Mouse (Mus musculus): ENCODE results near the gene Pbxip1. TPM values are rescaled to one million over a fixed set of nuclear protein-coding genes. Genes with fewer than 3 reads are reported as not detected.
"Not testable (repeated sequence)": the region's sequence is repeated elsewhere in the genome, so short reads cannot be mapped to it uniquely, and the experiment has no call there.

The Pbxip1 gene
- polyA plus RNA-seq, 1 experiment from 2014 or later = 25.0 TPM

GRCm38 (mm10) chr3:89425141-89425525 lies 11.4 kb upstream of the Pbxip1 start:
- ATAC-seq = no peak
- H3K36me3 ChIP-seq (ENCODE audit: control insufficient read depth, insufficient read depth, low read length) = no peaks in the 10 kb centered on the region
- no peak overlapping the region for H3K27ac ChIP-seq (ENCODE audit: low read depth, low read length)
- no peaks in the 10 kb centered on the region for H3K27me3 ChIP-seq (replicated peaks; ENCODE audit: control insufficient read depth, insufficient read depth, low read length)
- WGBS = 85% methylated on average over 5 of the region's 5 CpGs
- H3K4me1 ChIP-seq (ENCODE audit: control insufficient read depth, insufficient read depth, low read depth, low read length) = peaks cover 7% of the 10 kb centered on the region
- H3K4me3 ChIP-seq (ENCODE audit: low read length) = no peak overlapping the region
- H3K9me3 ChIP-seq (ENCODE audit: control insufficient read depth, low read length) = no peaks in the 10 kb centered on the region
- H3K4me2 ChIP-seq (ENCODE audit: low read length) = no peak overlapping the region
- H3K9ac ChIP-seq (ENCODE audit: low read depth, low read length) = no peak overlapping the region

- H3K9me3 ChIP-seq (ENCODE audit: control insufficient read depth, low read length) = no peaks in the 10 kb centered on the region
- H3K27me3 ChIP-seq (replicated peaks; ENCODE audit: control insufficient read depth, insufficient read depth, low read length) = no peaks in the 10 kb centered on the region
- H3K36me3 ChIP-seq (ENCODE audit: control insufficient read depth, insufficient read depth, low read length) = no peaks in the 10 kb centered on the region
- H3K4me3 ChIP-seq (ENCODE audit: low read length) = no peak overlapping the region
- no peak overlapping the region for H3K27ac ChIP-seq (ENCODE audit: low read depth, low read length)
- no peak for ATAC-seq
- no peak overlapping the region for H3K4me2 ChIP-seq (ENCODE audit: low read length)
- no peak overlapping the region for H3K9ac ChIP-seq (ENCODE audit: low read depth, low read length)
- H3K4me1 ChIP-seq (ENCODE audit: control insufficient read depth, insufficient read depth, low read depth, low read length) = peaks cover 7% of the 10 kb centered on the region
- WGBS = 93% methylated on average over 4 of the region's 4 CpGs
Observed at GRCm38 (mm10) chr3:89425876-89426275, 10.6 kb upstream of the Pbxip1 start.

DNA sequence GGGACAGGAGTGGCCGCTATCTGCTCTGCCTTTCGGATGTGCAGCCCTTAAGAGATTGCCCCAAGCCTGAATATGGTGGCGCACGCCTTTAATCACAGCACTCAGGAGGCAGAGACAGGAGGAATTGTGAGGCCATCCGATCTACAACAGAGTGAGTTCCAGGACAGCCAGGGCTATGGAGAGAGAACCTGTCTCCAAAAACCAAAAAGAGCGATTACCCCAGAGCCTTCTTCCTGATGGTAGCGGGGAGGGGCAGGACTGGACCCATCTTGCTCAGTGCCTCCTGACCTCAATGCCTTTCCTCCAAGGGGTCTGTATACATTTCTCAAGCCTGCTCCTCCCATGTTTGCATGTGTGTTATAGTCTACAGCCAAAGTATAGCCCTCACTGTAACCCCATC lies 7.5 kb upstream of the Pbxip1 start:
- not testable (repeated sequence) for H3K27ac ChIP-seq (ENCODE audit: low read depth, low read length); ATAC-seq; H3K27me3 ChIP-seq (replicated peaks; ENCODE audit: control insufficient read depth, insufficient read depth, low read length); H3K36me3 ChIP-seq (ENCODE audit: control insufficient read depth, insufficient read depth, low read length); H3K9me3 ChIP-seq (ENCODE audit: control insufficient read depth, low read length); H3K4me3 ChIP-seq (ENCODE audit: low read length); H3K9ac ChIP-seq (ENCODE audit: low read depth, low read length); H3K4me2 ChIP-seq (ENCODE audit: low read length)
- peaks cover 14% of the 10 kb centered on the region for H3K4me1 ChIP-seq (ENCODE audit: control insufficient read depth, insufficient read depth, low read depth, low read length)
- 95% methylated on average over 6 of the region's 7 CpGs for WGBS

GRCm38 (mm10) chr3:89430171-89431159 lies 6.0 kb upstream of the Pbxip1 start, which contains the start of gene Pygo2:
Gene Pygo2, plus strand, starts transcription at chr3:89430214.
- H3K9ac ChIP-seq (ENCODE audit: low read depth, low read length) = peak within 1 kb of the TSS; percentile 100
- no peaks in the 10 kb centered on the region for H3K27me3 ChIP-seq (replicated peaks; ENCODE audit: control insufficient read depth, insufficient read depth, low read length)
- peak; percentile 99 for ATAC-seq
- 3% methylated on average over 61 of the region's 68 CpGs for WGBS
- H3K9me3 ChIP-seq (ENCODE audit: control insufficient read depth, low read length) = no peaks in the 10 kb centered on the region
- H3K4me1 ChIP-seq (ENCODE audit: control insufficient read depth, insufficient read depth, low read depth, low read length) = peaks cover 14% of the 10 kb centered on the region
- H3K4me2 ChIP-seq (ENCODE audit: low read length) = peak within 1 kb of the TSS; percentile 90
- peaks cover 12% of the 10 kb centered on the region for H3K36me3 ChIP-seq (ENCODE audit: control insufficient read depth, insufficient read depth, low read length)
- peak within 1 kb of the TSS; percentile 99 for H3K4me3 ChIP-seq (ENCODE audit: low read length)
- peak within 1 kb of the TSS; percentile 89 for H3K27ac ChIP-seq (ENCODE audit: low read depth, low read length)

- Histone ChIP-seq H3K4me1 (ENCODE audit: control insufficient read depth, insufficient read depth, low read depth, low read length) (peaks cover 14% of the 10 kb centered on the region), H3K9ac (ENCODE audit: low read depth, low read length) (no peak overlapping the region), H3K9me3 (ENCODE audit: control insufficient read depth, low read length) (no peaks in the 10 kb centered on the region), H3K4me2 (ENCODE audit: low read length) (no peak overlapping the region), H3K4me3 (ENCODE audit: low read length) (no peak overlapping the region), H3K36me3 (ENCODE audit: control insufficient read depth, insufficient read depth, low read length) (peaks cover 12% of the 10 kb centered on the region), H3K27ac (ENCODE audit: low read depth, low read length) (no peak overlapping the region), H3K27me3 (replicated peaks; ENCODE audit: control insufficient read depth, insufficient read depth, low read length) (no peaks in the 10 kb centered on the region)
- no peak for ATAC-seq
- 94% methylated on average over 8 of the region's 8 CpGs for WGBS
Observed at GRCm38 (mm10) chr3:89432606-89433005, 3.9 kb upstream of the Pbxip1 start.

DNA sequence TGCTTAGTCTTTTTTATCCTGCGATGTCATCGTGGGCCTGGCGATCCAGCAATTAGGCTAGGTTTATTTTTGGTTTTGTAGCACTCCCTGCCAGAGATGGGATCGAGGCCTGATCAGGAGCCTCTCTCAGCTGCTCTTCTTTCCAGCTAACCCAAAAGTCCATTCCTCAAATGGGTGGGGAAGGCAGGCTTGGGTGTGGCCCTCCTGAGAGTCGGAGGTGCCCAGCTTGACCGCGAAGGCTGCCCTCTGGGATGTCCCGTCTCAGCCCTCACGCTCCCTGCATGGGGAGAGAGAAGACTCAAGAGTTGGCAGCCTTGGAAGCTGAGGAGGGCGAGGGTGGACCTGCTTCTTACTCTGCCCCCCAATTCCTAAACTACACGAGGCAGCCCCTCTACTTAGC lies 2.0 kb upstream of the Pbxip1 start:
- no peak for ATAC-seq
- Histone ChIP-seq H3K27ac (ENCODE audit: low read depth, low read length) (no peak overlapping the region), H3K4me2 (ENCODE audit: low read length) (no peak overlapping the region), H3K9ac (ENCODE audit: low read depth, low read length) (no peak overlapping the region), H3K4me3 (ENCODE audit: low read length) (no peak overlapping the region), H3K4me1 (ENCODE audit: control insufficient read depth, insufficient read depth, low read depth, low read length) (peaks cover 14% of the 10 kb centered on the region), H3K36me3 (ENCODE audit: control insufficient read depth, insufficient read depth, low read length) (peaks cover 12% of the 10 kb centered on the region), H3K27me3 (replicated peaks; ENCODE audit: control insufficient read depth, insufficient read depth, low read length) (no peaks in the 10 kb centered on the region), H3K9me3 (ENCODE audit: control insufficient read depth, low read length) (no peaks in the 10 kb centered on the region)
- WGBS = 81% methylated on average over 11 of the region's 11 CpGs

GRCm38 (mm10) chr3:89435041-89435440 lies 1.5 kb upstream of the Pbxip1 start:
- Histone ChIP-seq H3K27me3 (replicated peaks; ENCODE audit: control insufficient read depth, insufficient read depth, low read length) (no peaks in the 10 kb centered on the region), H3K27ac (ENCODE audit: low read depth, low read length) (no peak overlapping the region), H3K4me2 (ENCODE audit: low read length) (no peak overlapping the region), H3K9me3 (ENCODE audit: control insufficient read depth, low read length) (no peaks in the 10 kb centered on the region), H3K9ac (ENCODE audit: low read depth, low read length) (no peak overlapping the region), H3K4me1 (ENCODE audit: control insufficient read depth, insufficient read depth, low read depth, low read length) (peaks cover 14% of the 10 kb centered on the region), H3K36me3 (ENCODE audit: control insufficient read depth, insufficient read depth, low read length) (peaks cover 12% of the 10 kb centered on the region), H3K4me3 (ENCODE audit: low read length) (no peak overlapping the region)
- WGBS = 72% methylated on average over 7 of the region's 7 CpGs
- no peak for ATAC-seq

DNA sequence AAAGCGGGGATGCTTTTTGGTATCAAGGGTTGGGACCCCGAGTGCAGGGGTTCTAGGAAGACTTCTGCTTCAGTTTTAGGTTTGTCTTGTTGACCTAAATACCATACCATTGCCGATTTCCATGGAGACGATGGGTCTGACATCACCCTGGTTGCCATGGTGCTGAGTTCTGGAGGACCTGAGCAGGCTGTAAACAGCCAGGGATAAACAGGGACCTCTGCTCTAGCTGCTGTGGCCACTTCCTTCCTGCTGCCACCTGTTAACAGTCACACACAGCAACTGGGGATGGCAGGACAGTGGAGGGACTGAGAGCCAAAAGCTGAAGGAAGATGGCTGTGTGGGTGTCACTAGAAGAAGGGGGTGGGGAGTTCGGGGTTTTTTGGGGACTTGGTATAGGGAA lies 763 bp downstream of the Pbxip1 start:
- Histone ChIP-seq H3K36me3 (ENCODE audit: control insufficient read depth, insufficient read depth, low read length) (peaks cover 12% of the 10 kb centered on the region), H3K4me2 (ENCODE audit: low read length) (peak overlapping the region; percentile 50), H3K9ac (ENCODE audit: low read depth, low read length) (no peak overlapping the region), H3K4me3 (ENCODE audit: low read length) (peak overlapping the region; percentile 39), H3K4me1 (ENCODE audit: control insufficient read depth, insufficient read depth, low read depth, low read length) (no peaks in the 10 kb centered on the region; the same call in 1 of the 2 replicates), H3K9me3 (ENCODE audit: control insufficient read depth, low read length) (no peaks in the 10 kb centered on the region), H3K27ac (ENCODE audit: low read depth, low read length) (no peak overlapping the region), H3K27me3 (replicated peaks; ENCODE audit: control insufficient read depth, insufficient read depth, low read length) (no peaks in the 10 kb centered on the region)
- 25% methylated on average over 5 of the region's 5 CpGs for WGBS
- ATAC-seq = no peak

DNA sequence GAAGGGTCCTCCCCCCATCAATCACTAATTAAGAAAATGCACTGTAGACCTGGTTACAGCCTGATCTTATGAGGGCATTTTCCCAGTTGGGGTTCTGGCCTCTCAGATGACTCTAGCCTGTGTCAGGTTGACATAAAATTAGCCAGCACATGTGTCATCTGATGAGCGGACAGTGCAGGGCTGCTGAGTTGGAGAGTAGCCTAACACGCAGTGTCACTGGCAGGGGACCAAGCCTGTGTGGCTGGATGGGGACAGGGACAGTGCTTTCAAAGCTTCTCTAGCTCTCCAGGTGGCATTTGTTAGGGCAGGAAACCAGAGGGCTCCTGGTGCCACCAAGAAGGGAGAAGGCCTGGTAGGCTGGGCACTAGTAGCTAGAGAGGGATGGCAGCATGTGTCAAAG lies 4.2 kb downstream of the Pbxip1 start:
- Histone ChIP-seq H3K9me3 (ENCODE audit: control insufficient read depth, low read length) (no peaks in the 10 kb centered on the region), H3K4me1 (ENCODE audit: control insufficient read depth, insufficient read depth, low read depth, low read length) (no peaks in the 10 kb centered on the region; the same call in 1 of the 2 replicates), H3K9ac (ENCODE audit: low read depth, low read length) (no peak overlapping the region), H3K36me3 (ENCODE audit: control insufficient read depth, insufficient read depth, low read length) (no peaks in the 10 kb centered on the region), H3K27ac (ENCODE audit: low read depth, low read length) (no peak overlapping the region), H3K27me3 (replicated peaks; ENCODE audit: control insufficient read depth, insufficient read depth, low read length) (no peaks in the 10 kb centered on the region), H3K4me3 (ENCODE audit: low read length) (no peak overlapping the region), H3K4me2 (ENCODE audit: low read length) (no peak overlapping the region)
- WGBS = 82% methylated on average over 2 of the region's 2 CpGs
- no peak for ATAC-seq
